7 mouse cellular contexts compared by ENCODE assay signal in genomic region chr5:139754753-139755152, GRCm38 (mm10). TPM values are rescaled to one million over a fixed set of nuclear protein-coding genes. Genes with fewer than 3 reads are reported as not detected.
DNase-seq lines count a peak whose midpoint lies in the region; ATAC-seq and TF ChIP-seq lines count a peak whose summit lies in the region.

No protein-coding gene starts in this region.

- H3K4me2 ChIP-seq in liver, embryonic 12.5 days, result no peak overlapping the region

- no peak overlapping the region for H3K9ac ChIP-seq in liver, adult 2 months (ENCODE audit: low read depth, low read length)
- H3K9ac ChIP-seq in liver, embryonic 12.5 days, result no peak overlapping the region

- H3K9me3 ChIP-seq in liver, embryonic 12.5 days (replicated peaks), result no peaks in the 10 kb centered on the region

- intact Hi-C loops in left cerebral cortex, postnatal 4 days (cut with DNase I), result loop anchor here (10.0 kb wide), 1 partner anchor 220 kb away; no protein-coding TSS in a partner anchor

- no peak for DNase-seq in liver, adult 2 months (ENCODE audit: extremely low read depth, low read depth, low spot score)
- DNase-seq in Muller cell, postnatal 12 days (ENCODE audit: inconsistent ontology term), result peak; percentile 43
- DNase-seq in c-Kit-positive CD71-positive TER-119-negative erythroid progenitor cells, embryonic 14.5 days (ENCODE audit: low read depth), result peak; percentile 42
- peak; percentile 54 to 65 for DNase-seq in frontal cortex, postnatal 36 days (ENCODE audit: low spot score in 2 of 2)
- DNase-seq in left cerebral cortex, postnatal 4 days, result peak; percentile 70
- DNase-seq in right cerebral cortex, postnatal 10 days (ENCODE audit: low spot score in 2 of 2), result peak; percentile 69 to 71

- H3K27ac ChIP-seq in liver, adult 2 months (replicated peaks; ENCODE audit: insufficient read depth, low read depth, low read length), result no peak overlapping the region
- no peak overlapping the region for H3K27ac ChIP-seq in liver, embryonic 12.5 days

- no peak for ATAC-seq in liver, embryonic 12.5 days

- H3K79me2 ChIP-seq in liver, adult 2 months (ENCODE audit: control insufficient read depth, insufficient read depth, low read length), result no peaks in the 10 kb centered on the region

- H3K36me3 ChIP-seq in liver, adult 2 months (ENCODE audit: control insufficient read depth, insufficient read depth, low read length), result no peaks in the 10 kb centered on the region
- peaks cover 96% of the 10 kb centered on the region for H3K36me3 ChIP-seq in liver, embryonic 12.5 days

- TF ChIP-seq CTCF in liver, adult 2 months (IDR thresholded peaks at IDR 0.05; ENCODE audit: low read depth, low read length), result peak; percentile 82

- no peak overlapping the region for H3K4me3 ChIP-seq in liver, adult 2 months (ENCODE audit: insufficient read depth, low read depth, low read length)
- no peak overlapping the region for H3K4me3 ChIP-seq in liver, embryonic 12.5 days

- no peak for TF ChIP-seq POLR2A in liver, adult 2 months (IDR thresholded peaks at IDR 0.05; ENCODE audit: extremely low read depth, insufficient read depth, low read length)

- H3K4me1 ChIP-seq in liver, adult 2 months (ENCODE audit: control insufficient read depth, insufficient read depth, low read length), result no peaks in the 10 kb centered on the region
- peaks cover 18% of the 10 kb centered on the region for H3K4me1 ChIP-seq in liver, embryonic 12.5 days

- no peaks in the 10 kb centered on the region for H3K27me3 ChIP-seq in liver, adult 2 months (ENCODE audit: control insufficient read depth, insufficient read depth, low read length)
- H3K27me3 ChIP-seq in liver, embryonic 12.5 days (replicated peaks), result no peaks in the 10 kb centered on the region

- 56% methylated on average over 12 of the region's 12 CpGs for WGBS in liver, adult 2 months
- 38% methylated on average over 12 of the region's 12 CpGs for WGBS in liver, embryonic 12.5 days (ENCODE audit: insufficient replicate concordance)

RNA-seq across cellular contexts. Expression of gene Micall2, which starts 18.6 kb away (rescaled TPM):
- total RNA-seq in liver, adult 2 months (2014; rRNA removed), result 1.1 and 1.3 TPM in 2 replicates
- 0.86 and 1.2 TPM in 2 replicates for polyA plus RNA-seq in liver, adult 2 months (2012; rRNA removed)
- 15.5 and 18.3 TPM in 2 replicates for polyA plus RNA-seq in liver, embryonic 12.5 days (2016; fragmentation: Nextera tagmentation; extraction: Ambion mirVana)
- 10 to 100 TPM; 11.4 to 11.5 TPM for total RNA-seq in left cerebral cortex, postnatal 4 days (2021)

RNA-seq across cellular contexts. Expression of gene Ints1, which starts 20.7 kb away (rescaled TPM):
- 10.0 and 14.2 TPM in 2 replicates for total RNA-seq in liver, adult 2 months (2014; rRNA removed)
- polyA plus RNA-seq in liver, adult 2 months (2012; rRNA removed), result 23.1 and 25.2 TPM in 2 replicates
- 21.8 and 23.3 TPM in 2 replicates for polyA plus RNA-seq in liver, embryonic 12.5 days (2016; fragmentation: Nextera tagmentation; extraction: Ambion mirVana)
- total RNA-seq in left cerebral cortex, postnatal 4 days (2021), result 100 to 1,000 TPM in 1 of 2 experiments, 10 to 100 TPM in 1; 93.1 to 108 TPM

RNA-seq across cellular contexts. Expression of gene Mafk, which starts 36.6 kb away (rescaled TPM):
- 11.5 and 12.5 TPM in 2 replicates for total RNA-seq in liver, adult 2 months (2014; rRNA removed)
- polyA plus RNA-seq in liver, adult 2 months (2012; rRNA removed), result 6.3 and 7.0 TPM in 2 replicates
- polyA plus RNA-seq in liver, embryonic 12.5 days (2016; fragmentation: Nextera tagmentation; extraction: Ambion mirVana), result 47.7 and 48.9 TPM in 2 replicates
- total RNA-seq in left cerebral cortex, postnatal 4 days (2021), result 10 to 100 TPM in 1 of 2 experiments, 1 to 10 TPM in 1; 8.4 to 11.1 TPM
